Mouse (Mus musculus) CH12.LX (cell line): ENCODE results near the gene Nab2. TPM values are rescaled to one million over a fixed set of nuclear protein-coding genes. Genes with fewer than 3 reads are reported as not detected.

ENCODE experiments used
- DNase-seq: peaks from one replicate; pipeline ENCODE4 v3.0.0-alpha.2; 2013; ENCODE audit errors: extremely low read depth
- H3K27ac ChIP-seq: 2 replicates; pipeline ENCODE4 v1.5.1; 2012; ENCODE audit warnings: low read depth, mild to moderate bottlenecking, control low read depth, moderate library complexity; ENCODE audit not compliant: insufficient read depth
- H3K27me3 ChIP-seq: replicated peaks from 2 replicates; pipeline ENCODE3; 2012; ENCODE audit warnings: inconsistent platforms
- H3K36me3 ChIP-seq, 2 experiments: replicated peaks in 1 of 2; 2 replicates each; pipeline versions ENCODE3 to v1.6.1; 2012; ENCODE audit warnings: inconsistent platforms in 1 of 2, low read length in 1 of 2, mild to moderate bottlenecking in 1 of 2, mixed read lengths in 1 of 2, moderate library complexity in 1 of 2; ENCODE audit not compliant: control insufficient read depth in 1 of 2, insufficient read depth in 1 of 2
- H3K4me1 ChIP-seq, 2 experiments: 2 replicates each; pipeline ENCODE4 v1.6.1; 2012; ENCODE audit warnings: inconsistent platforms in 1 of 2, moderate library complexity in 1 of 2; ENCODE audit not compliant: insufficient read depth in 2 of 2, control insufficient read depth in 1 of 2
- H3K4me2 ChIP-seq: 2 replicates; pipeline ENCODE4 v1.6.1; 2012; ENCODE audit warnings: low read depth, mild to moderate bottlenecking, control low read depth; ENCODE audit not compliant: poor library complexity, insufficient read depth, severe bottlenecking
- H3K4me3 ChIP-seq, 3 experiments: fragments of 150-350 bp in 1 of 3; sonication (generic) in 1 of 3; replicated peaks in 1 of 3; 2 replicates each; pipeline versions ENCODE3 to v1.5.1; 2011 to 2012; ENCODE audit warnings: low read depth in 2 of 3, low read length in 2 of 3, mild to moderate bottlenecking in 2 of 3, moderate library complexity in 2 of 3, control low read depth in 1 of 3, improper control_type of control experiment in 1 of 3, inconsistent platforms in 1 of 3, mixed read lengths in 1 of 3; ENCODE audit not compliant: poor library complexity in 1 of 3
- H3K79me2 ChIP-seq: replicated peaks from 2 replicates; pipeline ENCODE4 v1.6.1; 2012; ENCODE audit warnings: mild to moderate bottlenecking, moderate library complexity; ENCODE audit not compliant: control insufficient read depth, poor library complexity, insufficient read depth, severe bottlenecking; ENCODE audit errors: extremely low read depth
- H3K9ac ChIP-seq: 2 replicates; pipeline ENCODE4 v1.6.1; 2012; ENCODE audit warnings: low read depth, mild to moderate bottlenecking, control low read depth, moderate library complexity; ENCODE audit not compliant: insufficient read depth
- H3K9me3 ChIP-seq: replicated peaks from 2 replicates; pipeline ENCODE3; 2012; ENCODE audit warnings: low read length, inconsistent platforms, mixed read lengths
- BHLHE40 ChIP-seq: IDR thresholded peaks from 2 replicates; pipeline ENCODE4 v1.6.1; 2011; ENCODE audit warnings: mild to moderate bottlenecking, low read depth, low read length, improper control_type of control experiment
- CHD1 ChIP-seq: IDR thresholded peaks from 2 replicates; pipeline ENCODE4 v1.6.1; 2012; ENCODE audit warnings: low read depth, low read length, improper control_type of control experiment, inconsistent platforms
- CHD2 ChIP-seq: IDR thresholded peaks from 2 replicates; pipeline ENCODE4 v1.6.1; 2011; ENCODE audit warnings: low read length, improper control_type of control experiment
- CTCF ChIP-seq, 2 experiments: IDR thresholded peaks in 1 of 2; conservative IDR thresholded peaks in 1 of 2; 2 replicates each; pipeline ENCODE4 v1.5.1; 2011 to 2012; ENCODE audit warnings: low read depth in 2 of 2, low read length in 2 of 2, improper control_type of control experiment in 1 of 2, inconsistent platforms in 1 of 2, mild to moderate bottlenecking in 1 of 2, moderate library complexity in 1 of 2
- ELF1 ChIP-seq: IDR thresholded peaks from 2 replicates; pipeline ENCODE4 v1.6.1; 2014; ENCODE audit warnings: low read depth, mild to moderate bottlenecking, inconsistent platforms, low read length, improper control_type of control experiment
- EP300 ChIP-seq: IDR thresholded peaks from 2 replicates; pipeline ENCODE4 v1.6.1; 2011; ENCODE audit warnings: low read length, improper control_type of control experiment
- ETS1 ChIP-seq: conservative IDR thresholded peaks from 2 replicates; pipeline ENCODE4 v1.6.1; 2012; ENCODE audit warnings: low read depth, mild to moderate bottlenecking, inconsistent platforms, low read length, improper control_type of control experiment, moderate library complexity
- IRF4 ChIP-seq: IDR thresholded peaks from 2 replicates; pipeline ENCODE4 v1.6.1; 2014; ENCODE audit warnings: low read depth, mild to moderate bottlenecking, inconsistent platforms, low read length, improper control_type of control experiment
- JUN ChIP-seq: IDR thresholded peaks from 2 replicates; pipeline ENCODE4 v1.6.1; 2011; ENCODE audit warnings: low read depth, mild to moderate bottlenecking, low read length, improper control_type of control experiment, moderate library complexity; ENCODE audit not compliant: insufficient read depth
- JUND ChIP-seq: conservative IDR thresholded peaks from 2 replicates; pipeline ENCODE4 v1.6.1; 2011; ENCODE audit warnings: low read depth, low read length, improper control_type of control experiment
- KAT2A ChIP-seq: IDR thresholded peaks from 2 replicates; pipeline ENCODE4 v1.6.1; 2012; ENCODE audit warnings: low read length, improper control_type of control experiment, inconsistent platforms; ENCODE audit not compliant: insufficient replicate concordance
- MAFK ChIP-seq: IDR thresholded peaks from 2 replicates; pipeline ENCODE4 v1.6.1; 2011; ENCODE audit warnings: low read length, improper control_type of control experiment; ENCODE audit not compliant: insufficient replicate concordance
- MAX ChIP-seq: IDR thresholded peaks from 2 replicates; pipeline ENCODE4 v1.6.1; 2011; ENCODE audit warnings: low read length, improper control_type of control experiment
- MAZ ChIP-seq: IDR thresholded peaks from 2 replicates; pipeline ENCODE4 v1.6.1; 2012; ENCODE audit warnings: low read depth, mild to moderate bottlenecking, inconsistent platforms, low read length, improper control_type of control experiment, moderate library complexity
- MEF2A ChIP-seq: IDR thresholded peaks from 2 replicates; pipeline ENCODE4 v1.6.1; 2014; ENCODE audit warnings: low read depth, mild to moderate bottlenecking, inconsistent platforms, low read length, improper control_type of control experiment, borderline replicate concordance
- MXI1 ChIP-seq: IDR thresholded peaks from 2 replicates; pipeline ENCODE4 v1.6.1; 2011; ENCODE audit warnings: mild to moderate bottlenecking, low read depth, low read length, improper control_type of control experiment
- MYC ChIP-seq: IDR thresholded peaks from 2 replicates; pipeline ENCODE4 v1.6.1; 2011; ENCODE audit warnings: low read depth, mild to moderate bottlenecking, improper control_type of control experiment, low read length
- NELFE ChIP-seq: IDR thresholded peaks from 2 replicates; pipeline ENCODE4 v1.6.1; 2011; ENCODE audit warnings: low read depth, low read length, improper control_type of control experiment
- PAX5 ChIP-seq: IDR thresholded peaks from 2 replicates; pipeline ENCODE4 v1.6.1; 2012; ENCODE audit warnings: low read length, inconsistent platforms, mixed read lengths
- POLR2A ChIP-seq: IDR thresholded peaks from 2 replicates; pipeline ENCODE4 v1.6.1; 2011; ENCODE audit warnings: low read depth, mild to moderate bottlenecking, improper control_type of control experiment, low read length
- POLR2AphosphoS2 ChIP-seq: IDR thresholded peaks from 2 replicates; pipeline ENCODE4 v1.6.1; 2011; ENCODE audit warnings: low read depth, low read length, improper control_type of control experiment
- RAD21 ChIP-seq: IDR thresholded peaks from 2 replicates; pipeline ENCODE4 v1.6.1; 2011; ENCODE audit warnings: low read depth, mild to moderate bottlenecking, low read length, improper control_type of control experiment, moderate library complexity
- SIN3A ChIP-seq: IDR thresholded peaks from 2 replicates; pipeline ENCODE4 v1.6.1; 2012; ENCODE audit warnings: low read length, improper control_type of control experiment, inconsistent platforms
- SMC3 ChIP-seq: IDR thresholded peaks from 2 replicates; pipeline ENCODE4 v1.6.1; 2011; ENCODE audit warnings: low read depth, low read length, improper control_type of control experiment
- TCF12 ChIP-seq: IDR thresholded peaks from 2 replicates; pipeline ENCODE4 v1.6.1; 2014; ENCODE audit warnings: low read depth, mild to moderate bottlenecking, inconsistent platforms, low read length, improper control_type of control experiment
- UBTF ChIP-seq: IDR thresholded peaks from 2 replicates; pipeline ENCODE4 v1.6.1; 2012; ENCODE audit warnings: low read depth, mild to moderate bottlenecking, inconsistent platforms, low read length, improper control_type of control experiment, moderate library complexity
- USF1 ChIP-seq: IDR thresholded peaks from 2 replicates; pipeline ENCODE4 v1.6.1; 2014; ENCODE audit warnings: low read depth, mild to moderate bottlenecking, inconsistent platforms, low read length, improper control_type of control experiment
- ZC3H11A ChIP-seq: IDR thresholded peaks from 2 replicates; pipeline ENCODE4 v1.6.1; 2012; ENCODE audit warnings: low read depth, mild to moderate bottlenecking, inconsistent platforms, low read length, improper control_type of control experiment
- ZKSCAN1 ChIP-seq: IDR thresholded peaks from 2 replicates; pipeline ENCODE4 v1.6.1; 2012; ENCODE audit warnings: low read depth, inconsistent platforms, low read length, improper control_type of control experiment, borderline replicate concordance
- ZMIZ1 ChIP-seq: IDR thresholded peaks from 2 replicates; pipeline ENCODE4 v1.6.1; 2012; ENCODE audit warnings: low read depth, mild to moderate bottlenecking, inconsistent platforms, low read length, improper control_type of control experiment
- dilution Hi-C: fragments of 300-500 bp; cut with MboI; formaldehyde crosslinking; loops from 2 replicates; pipeline ENCODE4 v1.14.3; 2020; ENCODE audit warnings: low sequenced_read_pairs; ENCODE audit not compliant: extremely low pct_unique_long_range_greater_than_20kb, extremely low pct_ligation_motif_present
- in situ Hi-C: fragments of 300-500 bp; cut with MboI; formaldehyde crosslinking; loops from 3 replicates; pipeline ENCODE4 v1.14.3; 2019; ENCODE audit warnings: low sequenced_read_pairs, low pct_ligation_motif_present, low pct_unique_long_range_greater_than_20kb, mixed read lengths
- polyA plus RNA-seq: library from polyadenylated mRNA; unstranded; fragments of >175 nt; gene quantifications from 2 replicates; pipeline ENCODE4 v1.2.1, GENCODE M21; 2012; ENCODE audit warnings: low read depth; ENCODE audit not compliant: insufficient read length
- total RNA-seq, 2 experiments: library from RNA; depleted of rRNA; stranded (reverse); fragments of 300-350 nt in 1 of 2; fragments of >200 nt in 1 of 2; gene quantifications; 2 replicates each; pipeline ENCODE4 v1.2.3; 2012 to 2014

Gene Nab2
- total and polyA plus RNA-seq, 3 experiments: 8.1 to 10.0 (median 9.2) TPM

DNA sequence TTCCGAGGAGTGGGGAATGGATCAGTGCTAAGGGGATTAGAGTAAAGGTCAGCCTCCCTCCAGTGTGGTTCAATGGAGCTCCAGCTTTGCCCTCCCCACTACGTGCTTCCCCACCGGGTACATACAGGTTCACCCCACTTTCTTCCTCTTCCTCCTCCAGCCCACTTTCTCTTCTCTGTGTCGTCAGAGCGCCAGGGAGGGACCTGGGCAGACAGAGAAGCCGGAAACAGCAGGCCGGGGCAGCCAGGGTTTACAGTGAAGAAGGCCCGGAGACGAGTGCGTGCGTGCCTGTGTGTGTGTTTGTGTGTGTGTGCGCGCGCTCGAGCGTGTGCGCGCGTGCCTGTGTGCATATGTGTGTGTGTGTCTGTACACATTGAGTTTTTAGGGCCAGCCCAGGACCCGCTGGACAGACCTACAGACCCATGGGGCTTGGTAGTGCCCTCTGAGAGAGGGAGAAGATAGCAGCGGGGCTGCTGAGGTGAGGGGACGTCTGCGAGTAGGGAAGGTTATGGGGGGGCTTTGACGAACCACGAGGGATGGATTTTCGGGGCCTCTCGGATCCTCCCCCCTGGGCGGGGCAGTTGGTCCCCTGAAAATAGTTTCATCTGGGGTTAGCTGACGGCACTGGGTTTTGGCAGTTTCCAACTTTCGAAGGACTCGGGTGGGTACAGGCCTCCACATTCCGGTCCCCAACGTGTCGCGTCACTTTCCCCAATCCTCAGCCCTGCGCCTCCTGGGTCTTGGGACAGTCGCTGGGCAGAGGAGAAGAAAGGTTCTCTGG is 25.4 kb downstream of the Nab2 start, which contains the start of gene Stat6 (continued):
- 0 out of 2 replicates have a peak, but pooled peaks have one; percentile 39 for TF ChIP-seq KAT2A
- TF ChIP-seq MAFK: no peak
- no peak for TF ChIP-seq CTCF (conservative IDR thresholded peaks at IDR 0.05 in 1 of 2, IDR thresholded peaks at IDR 0.05 in 1 of 2; ENCODE audit: low read depth in 2 of 2, low read length in 2 of 2)
- TF ChIP-seq POLR2AphosphoS2: peak; percentile 65; the same call in 1 of the 2 replicates
- TF ChIP-seq POLR2A: peak; percentile 72
- peak; percentile 61; the same call in 1 of the 2 replicates for TF ChIP-seq TCF12
- TF ChIP-seq RAD21: no peak
- TF ChIP-seq MAX: peak; percentile 37; the same call in 1 of the 2 replicates
- TF ChIP-seq CHD1: no peak
- TF ChIP-seq PAX5: no peak
- TF ChIP-seq MYC: peak; percentile 46; the same call in 1 of the 2 replicates

DNA sequence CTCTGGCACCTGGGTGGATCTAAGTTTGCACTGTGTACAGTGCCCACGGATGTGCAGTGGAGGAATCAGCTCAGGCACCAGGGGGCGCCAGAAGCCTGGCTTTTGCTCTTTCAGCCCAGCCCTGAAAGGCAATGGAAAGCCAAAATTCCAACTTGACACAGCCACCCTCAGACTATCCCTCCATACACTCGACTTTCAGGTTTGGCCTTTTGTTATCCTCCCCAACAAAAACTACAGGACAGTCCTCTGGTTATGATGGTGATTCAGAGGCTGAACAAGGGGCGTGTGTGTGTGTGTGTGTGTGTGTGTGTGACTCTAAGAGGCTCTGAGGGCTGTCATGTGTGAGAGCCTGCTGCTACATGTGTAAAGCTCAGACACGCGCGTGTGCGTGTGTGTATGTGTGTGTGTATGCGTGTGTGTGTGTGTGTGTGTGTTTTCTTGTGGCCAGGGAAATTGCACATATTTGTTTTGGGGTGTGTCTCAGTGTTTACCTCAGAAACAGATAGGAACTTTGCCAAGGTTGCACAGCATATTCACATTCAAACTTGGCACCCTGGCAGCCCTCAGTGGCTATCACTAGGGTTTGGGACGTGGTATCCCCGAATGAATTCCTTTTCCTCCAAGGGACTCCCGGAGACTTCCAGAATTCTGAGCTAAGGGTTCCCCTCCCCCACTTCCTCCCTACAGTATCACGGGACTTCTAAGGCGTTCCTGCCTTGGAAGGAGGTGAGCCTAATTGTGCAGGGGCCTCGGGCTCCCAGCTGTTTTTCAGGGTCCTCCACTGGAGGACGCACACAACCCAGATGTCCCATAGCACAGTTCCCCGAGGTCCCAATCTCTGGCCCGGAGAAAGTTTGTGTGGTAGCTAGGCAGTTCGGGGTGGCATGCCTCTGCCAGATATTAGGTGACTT is 26.3 kb downstream of the Nab2 start:
- no peaks in the 10 kb centered on the region for H3K9me3 ChIP-seq
- H3K79me2 ChIP-seq: peaks cover 16% of the 10 kb centered on the region
- H3K4me3 ChIP-seq: peak overlapping the region; percentile 60 to 86 (median 76)
- dilution Hi-C loops (no loop called here), in situ Hi-C loops (no loop called here)
- peak overlapping the region; percentile 80 for H3K4me2 ChIP-seq
- peak; percentile 79 for DNase-seq
- peak overlapping the region; percentile 91 for H3K9ac ChIP-seq
- H3K36me3 ChIP-seq: peaks cover 12 to 22% of the 10 kb centered on the region in 2 experiments
- H3K27ac ChIP-seq: peak overlapping the region; percentile 84
- H3K27me3 ChIP-seq: no peaks in the 10 kb centered on the region
- TF ChIP-seq JUN (no peak), CTCF (conservative IDR thresholded peaks at IDR 0.05 in 1 of 2, IDR thresholded peaks at IDR 0.05 in 1 of 2; ENCODE audit: low read depth in 2 of 2, low read length in 2 of 2) (peak; percentile 71 to 98), RAD21 (peak; percentile 97), POLR2A (no peak), USF1 (no peak; the same call in 1 of the 2 replicates), EP300 (0 out of 2 replicates have a peak, but pooled peaks have one; percentile 18), IRF4 (peak; percentile 35; the same call in 1 of the 2 replicates), ZMIZ1 (peak; percentile 47; the same call in 1 of the 2 replicates), NELFE (peak; percentile 62), SIN3A (peak; percentile 58), JUND (0 out of 2 replicates have a peak, but pooled peaks have one; percentile 31), CHD2 (peak; percentile 74), ETS1 (0 out of 2 replicates have a peak, but pooled peaks have one; percentile 16), MYC (peak; percentile 56; the same call in 1 of the 2 replicates), ZKSCAN1 (no peak), ELF1 (peak; percentile 47; the same call in 1 of the 2 replicates), CHD1 (peak; percentile 62; the same call in 1 of the 2 replicates), MXI1 (peak; percentile 39; the same call in 1 of the 2 replicates), MAZ (no peak), SMC3 (peak; percentile 95), MEF2A (peak; percentile 52; the same call in 1 of the 2 replicates), UBTF (no peak), ZC3H11A (peak; percentile 70), MAFK (peak; percentile 46; the same call in 1 of the 2 replicates), TCF12 (0 out of 2 replicates have a peak, but pooled peaks have one; percentile 30), MAX (peak; percentile 52; the same call in 1 of the 2 replicates), BHLHE40 (peak; percentile 80)
- TF ChIP-seq, all 38 proteins: peak for 21
- H3K4me1 ChIP-seq: peaks cover 10 to 30% of the 10 kb centered on the region in 2 experiments
